Mouse (Mus musculus): ENCODE data around the gene Prss22. TPM values are rescaled to one million over a fixed set of nuclear protein-coding genes. Genes with fewer than 3 reads are reported as not detected.

Gene Prss22
- polyA plus RNA-seq, 1 experiment, result 0.04 TPM

DNA sequence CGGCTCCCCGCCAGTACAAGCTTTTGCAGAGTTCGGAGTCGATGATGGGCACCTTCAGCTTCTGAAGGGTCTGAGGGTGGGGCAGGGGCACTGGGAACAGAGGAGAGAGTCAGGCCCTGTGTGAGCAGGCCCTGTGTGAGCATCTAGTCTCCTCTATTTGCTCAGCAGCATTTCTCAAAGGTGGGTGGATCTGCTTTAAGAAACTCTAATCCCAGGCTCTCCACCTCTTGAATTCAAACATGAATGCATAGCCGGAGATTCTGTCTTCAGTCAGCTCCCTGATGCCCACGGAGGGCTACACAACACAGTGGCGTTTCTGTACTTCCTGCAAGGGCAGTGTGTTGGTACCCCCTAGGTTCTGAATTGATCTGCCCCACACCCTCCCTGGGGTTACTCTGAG lies 3.2 kb downstream of the Prss22 start:
- Histone ChIP-seq H3K4me2 (ENCODE audit: low read depth) (no peak overlapping the region), H3K79me2 (ENCODE audit: control insufficient read depth, insufficient read depth) (no peaks in the 10 kb centered on the region), H3K4me3 (no peak overlapping the region), H3K27me3 (ENCODE audit: control insufficient read depth, insufficient read depth, insufficient read length) (no peaks in the 10 kb centered on the region), H3K36me3 (ENCODE audit: control insufficient read depth, insufficient read depth) (no peaks in the 10 kb centered on the region), H3ac (ENCODE audit: control insufficient read depth, insufficient read length) (no peak overlapping the region)
- TF ChIP-seq POLR2AphosphoS2 (IDR thresholded peaks at IDR 0.05; ENCODE audit: insufficient read length, low read depth) (no peak), MAX (IDR thresholded peaks at IDR 0.05; ENCODE audit: low read depth) (no peak), TCF12 (IDR thresholded peaks at IDR 0.05; ENCODE audit: insufficient read depth, poor library complexity, severe bottlenecking) (no peak), REST (IDR thresholded peaks at IDR 0.05; ENCODE audit: insufficient read depth, insufficient read length) (no peak), E2F4 (IDR thresholded peaks at IDR 0.05; ENCODE audit: insufficient read depth) (no peak), CEBPB (IDR thresholded peaks at IDR 0.05; ENCODE audit: insufficient read depth, poor library complexity, severe bottlenecking) (no peak), MYOD1 (IDR thresholded peaks at IDR 0.05; ENCODE audit: control insufficient read depth in 1 of 3, insufficient read length in 2 of 3, low read depth in 2 of 3) (no peak), POLR2A (IDR thresholded peaks at IDR 0.05; ENCODE audit: insufficient read length, low read depth) (no peak), SRF (IDR thresholded peaks at IDR 0.05; ENCODE audit: control insufficient read depth, insufficient read length, low read depth) (no peak), TCF3 (IDR thresholded peaks at IDR 0.05; ENCODE audit: insufficient read length, low read depth) (no peak), USF1 (IDR thresholded peaks at IDR 0.05; ENCODE audit: low read depth) (no peak), MYOG (IDR thresholded peaks at IDR 0.05; ENCODE audit: control insufficient read depth in 1 of 3, insufficient read depth in 1 of 3, insufficient read length in 2 of 3, low read depth in 2 of 3) (no peak)

DNA sequence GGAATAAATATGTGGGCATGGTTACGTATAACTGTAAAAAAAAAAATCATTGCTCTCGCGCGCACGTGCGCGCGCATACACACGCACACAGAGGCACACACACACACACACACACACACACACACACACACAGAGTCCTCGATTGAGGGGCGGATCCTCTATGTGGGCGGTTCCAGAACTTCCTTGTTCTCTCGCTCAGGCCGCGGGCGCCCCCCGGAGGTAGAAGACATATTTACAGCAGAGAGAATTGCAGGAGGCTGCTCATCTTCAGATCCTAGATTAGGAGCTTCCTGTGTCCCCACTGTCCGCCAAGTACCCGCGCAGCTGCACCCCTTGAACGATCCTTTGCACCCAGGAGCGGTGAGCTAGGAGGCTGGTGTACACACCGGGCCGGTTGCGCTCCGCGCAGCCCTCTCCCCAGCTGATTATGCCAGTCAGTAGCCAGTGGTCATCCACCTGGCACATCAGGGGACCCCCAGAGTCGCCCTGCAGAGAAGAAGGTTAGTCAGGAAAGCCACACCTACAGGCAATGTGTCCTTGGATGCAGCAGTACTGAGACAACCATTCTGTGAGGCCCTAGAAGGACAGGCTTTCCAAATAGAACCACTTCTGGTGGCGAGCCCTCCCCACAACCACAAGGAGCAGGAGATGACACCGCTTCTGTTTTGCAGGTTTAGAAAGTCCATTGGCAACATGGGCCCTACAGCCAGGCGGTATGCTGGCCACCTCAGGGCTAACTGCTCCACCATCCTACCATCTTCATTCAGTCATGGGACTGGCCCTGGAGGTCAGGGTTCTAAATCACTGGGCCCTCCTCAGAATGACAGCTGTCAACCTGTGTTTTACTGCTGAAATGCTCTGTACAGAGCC lies 4.1 kb downstream of the Prss22 start:
- Histone ChIP-seq H3K36me3 (ENCODE audit: control insufficient read depth, insufficient read depth) (no peaks in the 10 kb centered on the region), H3K4me3 (no peak overlapping the region), H3ac (ENCODE audit: control insufficient read depth, insufficient read length) (no peak overlapping the region), H3K27me3 (ENCODE audit: control insufficient read depth, insufficient read depth, insufficient read length) (no peaks in the 10 kb centered on the region), H3K79me2 (ENCODE audit: control insufficient read depth, insufficient read depth) (no peaks in the 10 kb centered on the region), H3K4me2 (ENCODE audit: low read depth) (peak overlapping the region; percentile 12)
- no peak for TF ChIP-seq SRF (IDR thresholded peaks at IDR 0.05; ENCODE audit: control insufficient read depth, insufficient read length, low read depth)
- no peak for TF ChIP-seq POLR2A (IDR thresholded peaks at IDR 0.05; ENCODE audit: insufficient read length, low read depth)
- TF ChIP-seq MYOG (IDR thresholded peaks at IDR 0.05; ENCODE audit: control insufficient read depth in 1 of 3, insufficient read depth in 1 of 3, insufficient read length in 2 of 3, low read depth in 2 of 3), result no peak
- no peak for TF ChIP-seq TCF12 (IDR thresholded peaks at IDR 0.05; ENCODE audit: insufficient read depth, poor library complexity, severe bottlenecking)
- TF ChIP-seq TCF3 (IDR thresholded peaks at IDR 0.05; ENCODE audit: insufficient read length, low read depth), result no peak
- TF ChIP-seq USF1 (IDR thresholded peaks at IDR 0.05; ENCODE audit: low read depth), result no peak
- TF ChIP-seq MYOD1 (IDR thresholded peaks at IDR 0.05; ENCODE audit: control insufficient read depth in 1 of 3, insufficient read length in 2 of 3, low read depth in 2 of 3), result no peak
- no peak for TF ChIP-seq CEBPB (IDR thresholded peaks at IDR 0.05; ENCODE audit: insufficient read depth, poor library complexity, severe bottlenecking)
- TF ChIP-seq REST (IDR thresholded peaks at IDR 0.05; ENCODE audit: insufficient read depth, insufficient read length), result no peak
- no peak for TF ChIP-seq MAX (IDR thresholded peaks at IDR 0.05; ENCODE audit: low read depth)
- TF ChIP-seq E2F4 (IDR thresholded peaks at IDR 0.05; ENCODE audit: insufficient read depth), result no peak
- no peak for TF ChIP-seq POLR2AphosphoS2 (IDR thresholded peaks at IDR 0.05; ENCODE audit: insufficient read length, low read depth)

DNA sequence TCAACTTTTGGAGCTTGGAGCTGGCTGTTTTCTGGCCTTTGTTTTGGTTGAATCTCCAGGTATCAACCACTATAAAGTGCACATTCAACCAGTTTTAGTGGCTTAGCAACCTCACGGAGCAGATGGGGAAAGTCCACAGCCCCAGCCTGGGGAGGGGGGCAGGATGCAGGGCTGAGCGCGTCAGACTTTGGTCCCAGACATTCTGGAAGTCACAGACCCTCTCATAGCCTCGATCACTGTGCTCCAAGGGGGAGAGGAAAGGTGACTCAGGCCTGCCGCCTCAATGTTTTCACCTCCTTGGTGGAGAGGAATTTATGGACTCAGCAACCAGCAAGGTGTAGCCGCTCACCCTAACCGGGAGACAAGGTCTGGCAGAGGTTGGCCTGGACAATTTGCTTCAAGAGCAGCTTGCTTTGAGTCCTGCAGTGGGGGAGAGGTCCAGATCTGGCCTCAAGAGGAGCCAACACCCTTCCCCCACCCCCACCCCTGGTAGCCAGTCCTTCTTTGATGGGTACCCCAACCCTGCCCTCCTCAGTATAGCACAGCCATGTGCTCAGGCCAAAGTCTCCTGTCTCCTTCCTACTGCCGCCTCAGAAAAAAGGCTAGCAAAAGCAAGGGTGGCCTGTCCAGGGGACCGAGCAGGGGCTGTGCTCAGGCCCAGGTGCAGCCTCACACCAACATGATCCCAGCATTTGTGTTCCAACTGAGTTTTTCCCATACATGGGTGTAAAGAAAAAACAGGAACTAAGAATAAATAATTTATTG lies 4.9 kb downstream of the Prss22 start:
- H3K4me2 ChIP-seq (ENCODE audit: low read depth), result peak overlapping the region; percentile 12
- H3K79me2 ChIP-seq (ENCODE audit: control insufficient read depth, insufficient read depth), result no peaks in the 10 kb centered on the region
- H3K36me3 ChIP-seq (ENCODE audit: control insufficient read depth, insufficient read depth), result no peaks in the 10 kb centered on the region
- H3ac ChIP-seq (ENCODE audit: control insufficient read depth, insufficient read length), result no peak overlapping the region
- TF ChIP-seq TCF12 (IDR thresholded peaks at IDR 0.05; ENCODE audit: insufficient read depth, poor library complexity, severe bottlenecking), result no peak
- no peak for TF ChIP-seq MYOG (IDR thresholded peaks at IDR 0.05; ENCODE audit: control insufficient read depth in 1 of 3, insufficient read depth in 1 of 3, insufficient read length in 2 of 3, low read depth in 2 of 3)
- TF ChIP-seq POLR2A (IDR thresholded peaks at IDR 0.05; ENCODE audit: insufficient read length, low read depth), result no peak
- TF ChIP-seq MYOD1 (IDR thresholded peaks at IDR 0.05; ENCODE audit: control insufficient read depth in 1 of 3, insufficient read length in 2 of 3, low read depth in 2 of 3), result no peak
- no peak for TF ChIP-seq CEBPB (IDR thresholded peaks at IDR 0.05; ENCODE audit: insufficient read depth, poor library complexity, severe bottlenecking)
- no peak for TF ChIP-seq POLR2AphosphoS2 (IDR thresholded peaks at IDR 0.05; ENCODE audit: insufficient read length, low read depth)
- TF ChIP-seq REST (IDR thresholded peaks at IDR 0.05; ENCODE audit: insufficient read depth, insufficient read length), result no peak
- TF ChIP-seq TCF3 (IDR thresholded peaks at IDR 0.05; ENCODE audit: insufficient read length, low read depth), result no peak
- TF ChIP-seq E2F4 (IDR thresholded peaks at IDR 0.05; ENCODE audit: insufficient read depth), result no peak
- TF ChIP-seq USF1 (IDR thresholded peaks at IDR 0.05; ENCODE audit: low read depth), result no peak
- TF ChIP-seq MAX (IDR thresholded peaks at IDR 0.05; ENCODE audit: low read depth), result no peak
- TF ChIP-seq SRF (IDR thresholded peaks at IDR 0.05; ENCODE audit: control insufficient read depth, insufficient read length, low read depth), result no peak
- H3K4me3 ChIP-seq, result no peak overlapping the region
- no peaks in the 10 kb centered on the region for H3K27me3 ChIP-seq (ENCODE audit: control insufficient read depth, insufficient read depth, insufficient read length)

DNA sequence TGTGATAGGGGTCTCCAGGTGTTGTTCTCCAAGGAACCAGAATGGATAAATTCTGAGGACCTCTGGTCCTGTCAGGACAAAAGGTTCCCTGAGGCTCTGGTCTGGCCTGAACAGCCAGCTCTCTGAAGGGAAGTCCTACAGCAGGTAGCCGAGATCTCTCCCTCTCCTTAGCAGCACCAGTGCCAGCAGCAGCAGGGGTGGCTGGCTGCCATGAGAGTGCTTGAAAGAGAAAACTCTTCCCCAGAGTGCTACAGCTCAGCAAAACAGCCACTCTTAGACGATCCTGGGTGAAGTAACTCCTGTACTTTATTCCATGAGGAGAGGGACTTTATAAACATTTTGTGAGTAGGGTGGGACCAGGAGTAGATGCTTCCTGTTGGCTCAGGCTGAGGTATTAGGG lies 8.1 kb downstream of the Prss22 start:
- Histone ChIP-seq H3K27me3 (ENCODE audit: control insufficient read depth, insufficient read depth, insufficient read length) (no peaks in the 10 kb centered on the region), H3K4me3 (no peak overlapping the region), H3K36me3 (ENCODE audit: control insufficient read depth, insufficient read depth) (no peaks in the 10 kb centered on the region), H3K79me2 (ENCODE audit: control insufficient read depth, insufficient read depth) (no peaks in the 10 kb centered on the region), H3K4me2 (ENCODE audit: low read depth) (no peak overlapping the region), H3ac (ENCODE audit: control insufficient read depth, insufficient read length) (no peak overlapping the region)
- TF ChIP-seq MAX (IDR thresholded peaks at IDR 0.05; ENCODE audit: low read depth), result no peak
- TF ChIP-seq REST (IDR thresholded peaks at IDR 0.05; ENCODE audit: insufficient read depth, insufficient read length), result no peak
- no peak for TF ChIP-seq MYOD1 (IDR thresholded peaks at IDR 0.05; ENCODE audit: control insufficient read depth in 1 of 3, insufficient read length in 2 of 3, low read depth in 2 of 3)
- TF ChIP-seq E2F4 (IDR thresholded peaks at IDR 0.05; ENCODE audit: insufficient read depth), result no peak
- TF ChIP-seq CEBPB (IDR thresholded peaks at IDR 0.05; ENCODE audit: insufficient read depth, poor library complexity, severe bottlenecking), result no peak
- no peak for TF ChIP-seq USF1 (IDR thresholded peaks at IDR 0.05; ENCODE audit: low read depth)
- TF ChIP-seq POLR2AphosphoS2 (IDR thresholded peaks at IDR 0.05; ENCODE audit: insufficient read length, low read depth), result no peak

Measured in myocyte (in vitro differentiated cells).